8 mouse cellular contexts compared by ENCODE assay signal in genomic region chr7:144738357-144738798, GRCm38 (mm10). TPM values are rescaled to one million over a fixed set of nuclear protein-coding genes. Genes with fewer than 3 reads are reported as not detected.
DNase-seq lines count a peak whose midpoint lies in the region; ATAC-seq and TF ChIP-seq lines count a peak whose summit lies in the region.

No protein-coding gene starts in this region.

- H3K4me1 ChIP-seq in forebrain, postnatal 0 days (ENCODE audit: insufficient read depth) = 0 out of 2 replicates have a peak, but pooled peaks cover 3% of the 10 kb centered on the region
- peaks cover 14% of the 10 kb centered on the region for H3K4me1 ChIP-seq in limb, embryonic 15.5 days

- H3K9me3 ChIP-seq in forebrain, postnatal 0 days (ENCODE audit: low read length) = no peaks in the 10 kb centered on the region
- no peaks in the 10 kb centered on the region for H3K9me3 ChIP-seq in limb, embryonic 15.5 days

- H3K36me3 ChIP-seq in forebrain, postnatal 0 days (ENCODE audit: insufficient read depth) = no peaks in the 10 kb centered on the region
- H3K36me3 ChIP-seq in limb, embryonic 15.5 days = no peaks in the 10 kb centered on the region

- H3K9ac ChIP-seq in forebrain, postnatal 0 days = peak overlapping the region; percentile 39
- H3K9ac ChIP-seq in limb, embryonic 15.5 days = 0 out of 2 replicates have a peak overlapping the region, but pooled peaks have one; percentile 26

- peak; percentile 23; the same call in 1 of the 2 replicates for ATAC-seq in forebrain, postnatal 0 days
- no peak for ATAC-seq in limb, embryonic 15.5 days (ENCODE audit: insufficient number of reproducible peaks, low FRiP score, low TSS enrichment, low read depth)

- H3K27me3 ChIP-seq in forebrain, postnatal 0 days (ENCODE audit: insufficient read depth, low read length) = peaks cover 3% of the 10 kb centered on the region; the same call in 1 of the 2 replicates
- peaks cover 30% of the 10 kb centered on the region for H3K27me3 ChIP-seq in limb, embryonic 15.5 days

- TF ChIP-seq CTCF in forebrain, postnatal 0 days (IDR thresholded peaks at IDR 0.05; ENCODE audit: low read depth) = no peak

- peak overlapping the region; percentile 34 for H3K4me3 ChIP-seq in forebrain, postnatal 0 days (ENCODE audit: low read depth, low read length)
- peak overlapping the region; percentile 36 for H3K4me3 ChIP-seq in limb, embryonic 15.5 days

- DNase-seq in right cerebral cortex, postnatal 4 days = peak; percentile 8
- no peak for DNase-seq in right cerebral cortex, adult 2 months (ENCODE audit: low spot score in 2 of 2)
- DNase-seq in forebrain, postnatal 0 days = no peak
- DNase-seq in retina, postnatal 1 day = peak; percentile 66
- DNase-seq in MN1 (ENCODE audit: low spot score) = no peak
- DNase-seq in cerebellum, adult 9-11 months = no peak
- DNase-seq in layer of hippocampus, postnatal 10 days (ENCODE audit: low spot score in 2 of 2) = no peak

- no peak overlapping the region for H3K27ac ChIP-seq in forebrain, postnatal 0 days (ENCODE audit: low read depth, low read length)
- no peak overlapping the region for H3K27ac ChIP-seq in limb, embryonic 15.5 days

- H3K4me2 ChIP-seq in forebrain, postnatal 0 days (ENCODE audit: low read depth) = peak overlapping the region; percentile 74
- peak overlapping the region; percentile 71 for H3K4me2 ChIP-seq in limb, embryonic 15.5 days

- WGBS in forebrain, postnatal 0 days = 2% methylated on average over 29 of the region's 33 CpGs
- WGBS in limb, embryonic 15.5 days = under 1% methylated on average over 31 of the region's 33 CpGs

RNA-seq across cellular contexts. Expression of gene Ano1, which starts 13.4 kb away (rescaled TPM):
- 6.6 and 8.2 TPM in 2 replicates for total RNA-seq in forebrain, postnatal 0 days (2014; rRNA removed)
- 3.1 and 4.6 TPM in 2 replicates for polyA plus RNA-seq in forebrain, postnatal 0 days (2015; fragmentation: Nextera tagmentation; extraction: Ambion mirVana)
- 9.7 and 12.0 TPM in 2 replicates for polyA plus RNA-seq in limb, embryonic 15.5 days (2015; fragmentation: Nextera tagmentation; extraction: Ambion mirVana)
- 1 to 10 TPM; 3.6 to 5.0 TPM for total RNA-seq in layer of hippocampus, postnatal 10 days (2021)

Comparison
In these comparisons a context has a peak if more than half of its experiments do, and no peak if none do; other contexts are left out.
1. DNase-seq: peak in right cerebral cortex, postnatal 4 days (single experiment) and retina, postnatal 1 day (single experiment); none in right cerebral cortex, adult 2 months (0 of 2), forebrain, postnatal 0 days (single experiment), MN1 (single experiment), cerebellum, adult 9-11 months (single experiment) and layer of hippocampus, postnatal 10 days (0 of 2).